Mouse (Mus musculus): ENCODE measurements around the gene Gm20538.

Gene Gm20538

GRCm38 (mm10) chr19:44552731-44553130 is at the start of gene Gm20538:
TSS of gene Gm20538 (minus strand) at chr19:44552831.
- no peak for DNase-seq (ENCODE audit: low read depth, low spot score)

DNA sequence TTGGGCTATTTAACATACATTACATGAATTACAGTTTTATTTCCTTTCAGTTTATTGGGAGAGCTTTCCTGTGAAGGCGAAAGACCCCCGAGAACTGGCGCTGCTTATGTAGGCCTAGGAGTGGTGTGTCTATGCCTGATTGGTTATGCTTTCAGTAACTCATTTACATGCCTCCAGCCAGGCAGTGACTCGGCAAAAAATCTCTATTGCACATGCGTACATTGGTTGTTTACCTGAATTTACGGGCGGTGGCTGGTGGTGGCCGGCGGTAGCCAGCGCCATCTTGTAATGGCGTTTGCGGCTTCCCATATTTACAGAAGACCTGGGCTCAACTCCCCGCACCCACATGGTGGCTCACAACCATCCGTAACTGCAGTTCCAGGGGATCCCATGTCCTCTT is 41.5 kb upstream of the Gm20538 start:
- DNase-seq (ENCODE audit: low read depth, low spot score) = no peak

- no peak for DNase-seq (ENCODE audit: low read depth, low spot score)
Measured at GRCm38 (mm10) chr19:44591638-44592037, 39.0 kb upstream of the Gm20538 start.

- no peak for DNase-seq (ENCODE audit: low read depth, low spot score)
Measured at GRCm38 (mm10) chr19:44590992-44591391, 38.4 kb upstream of the Gm20538 start.

GRCm38 (mm10) chr19:44589591-44590223 is 37.1 kb upstream of the Gm20538 start:
- no peak for DNase-seq (ENCODE audit: low read depth, low spot score)

GRCm38 (mm10) chr19:44588036-44588435 is 35.4 kb upstream of the Gm20538 start:
- no peak for DNase-seq (ENCODE audit: low read depth, low spot score)

GRCm38 (mm10) chr19:44582638-44583309 is 30.1 kb upstream of the Gm20538 start:
- DNase-seq (ENCODE audit: low read depth, low spot score) = peak; percentile 75

DNA sequence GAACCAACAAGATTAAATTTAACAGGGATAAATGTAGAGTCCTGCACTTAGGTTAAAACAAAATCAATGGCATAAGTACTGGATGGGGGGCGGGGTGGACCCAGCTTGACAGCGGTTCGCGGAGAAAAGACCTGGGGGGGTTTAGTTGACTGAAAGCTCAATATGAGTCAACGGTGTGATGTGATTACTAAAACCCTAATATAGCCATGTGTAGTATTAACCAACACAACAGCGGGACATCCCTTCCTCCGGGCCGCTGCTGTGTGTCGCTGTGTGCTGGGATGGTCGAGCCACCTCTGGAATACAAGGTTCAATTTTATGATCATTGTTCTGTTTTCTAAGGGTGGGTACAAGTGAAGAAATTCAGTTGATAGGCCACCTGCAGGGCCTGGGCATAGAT is 29.5 kb upstream of the Gm20538 start:
- DNase-seq (ENCODE audit: low read depth, low spot score) = no peak

GRCm38 (mm10) chr19:44578038-44578437 is 25.4 kb upstream of the Gm20538 start:
- no peak for DNase-seq (ENCODE audit: low read depth, low spot score)

GRCm38 (mm10) chr19:44576275-44576674 is 23.6 kb upstream of the Gm20538 start:
- DNase-seq (ENCODE audit: low read depth, low spot score) = no peak

GRCm38 (mm10) chr19:44567763-44568162 is 15.1 kb upstream of the Gm20538 start:
- no peak for DNase-seq (ENCODE audit: low read depth, low spot score)

DNA sequence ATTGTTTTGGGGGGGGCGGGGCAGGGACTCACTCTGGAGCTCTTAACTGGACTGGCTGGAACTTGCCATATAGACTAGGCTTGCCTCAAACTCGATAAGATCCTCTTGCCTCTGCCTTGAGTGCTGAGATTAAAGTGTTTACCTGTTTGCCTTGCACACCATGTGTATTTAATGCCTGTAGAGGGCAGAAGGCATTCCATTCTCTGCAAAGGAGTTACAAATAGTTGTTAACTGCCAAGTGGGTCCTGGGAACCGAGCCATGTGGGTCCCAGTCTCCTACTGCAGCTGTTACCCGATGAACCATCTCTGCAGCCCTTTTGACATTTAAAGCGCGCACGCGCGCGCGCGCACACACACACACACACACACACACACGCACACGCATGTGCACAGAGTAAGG is 11.4 kb upstream of the Gm20538 start:
- no peak for DNase-seq (ENCODE audit: low read depth, low spot score)

GRCm38 (mm10) chr19:44562652-44563206 is 10.1 kb upstream of the Gm20538 start, which contains the start of gene Hif1an:
TSS of gene Hif1an (plus strand) at chr19:44562850.
- peak; percentile 90 for DNase-seq (ENCODE audit: low read depth, low spot score)

DNA sequence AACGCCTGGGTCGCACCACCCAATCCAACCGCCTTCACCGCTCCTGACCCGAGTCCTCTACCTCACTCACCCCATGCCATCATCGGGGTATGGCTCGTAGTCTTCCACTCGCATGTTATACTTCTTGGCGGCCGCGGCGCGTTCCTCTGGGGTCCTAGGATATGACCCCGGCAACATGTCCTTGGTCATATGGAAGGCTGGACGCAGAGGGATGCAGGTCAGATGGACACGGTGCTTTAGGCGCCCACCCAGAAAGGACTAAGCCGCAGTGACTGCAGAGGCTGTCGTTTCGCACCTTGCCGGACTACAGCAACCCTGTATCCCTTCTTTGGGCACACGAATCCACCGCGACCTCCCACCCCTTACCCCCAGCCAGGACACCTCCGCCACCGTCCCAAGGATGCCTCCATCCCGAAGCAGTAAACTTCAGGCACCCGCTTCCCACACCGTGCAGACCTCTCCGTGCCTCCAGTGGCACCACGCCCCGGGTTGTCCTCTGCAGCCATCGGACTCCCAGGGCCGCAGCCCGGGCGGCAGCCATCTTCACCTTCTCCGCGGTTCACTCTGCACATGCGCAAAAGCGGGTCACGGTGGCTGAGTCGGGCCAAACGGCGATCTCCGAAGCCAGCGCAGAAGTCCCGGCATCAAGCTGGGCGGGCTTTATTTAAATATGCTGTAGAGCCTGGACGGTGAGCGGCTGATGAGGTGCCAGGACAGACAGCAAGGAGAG is 2.4 kb upstream of the Gm20538 start, which contains the start of gene Ndufb8:
Gene Ndufb8, minus strand, starts transcription at position 580 of the 730 bp plus-strand sequence.
- DNase-seq (ENCODE audit: low read depth, low spot score) = peak; percentile 88

DNA sequence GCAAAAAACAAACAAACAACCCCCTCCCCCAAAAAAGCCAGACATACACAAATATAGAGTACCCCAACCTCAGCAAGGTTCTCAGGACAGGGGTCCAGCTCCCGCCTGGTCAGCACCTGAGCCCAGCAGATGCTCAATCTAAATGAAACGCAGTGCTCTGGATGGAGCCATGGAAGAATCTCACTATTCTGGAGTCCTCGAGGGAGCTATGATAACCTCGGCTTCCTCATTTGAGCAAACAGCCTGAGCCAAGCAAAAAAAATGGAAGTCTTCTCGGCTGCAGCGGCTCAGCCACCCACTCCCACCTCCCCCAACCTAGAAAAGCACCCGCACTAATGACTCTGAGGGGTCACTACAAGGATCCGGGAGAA is 1.8 kb upstream of the Gm20538 start:
- DNase-seq (ENCODE audit: low read depth, low spot score) = no peak

- no peak for DNase-seq (ENCODE audit: low read depth, low spot score)
Measured at GRCm38 (mm10) chr19:44553286-44553685, 655 bp upstream of the Gm20538 start.

GRCm38 (mm10) chr19:44545321-44546041 is 7.2 kb downstream of the Gm20538 start, which contains the start of gene Sec31b:
TSS of gene Sec31b (minus strand) at chr19:44545864.
- DNase-seq (ENCODE audit: low read depth, low spot score) = no peak

GRCm38 (mm10) chr19:44544775-44545174 is 7.9 kb downstream of the Gm20538 start:
- no peak for DNase-seq (ENCODE audit: low read depth, low spot score)

DNA sequence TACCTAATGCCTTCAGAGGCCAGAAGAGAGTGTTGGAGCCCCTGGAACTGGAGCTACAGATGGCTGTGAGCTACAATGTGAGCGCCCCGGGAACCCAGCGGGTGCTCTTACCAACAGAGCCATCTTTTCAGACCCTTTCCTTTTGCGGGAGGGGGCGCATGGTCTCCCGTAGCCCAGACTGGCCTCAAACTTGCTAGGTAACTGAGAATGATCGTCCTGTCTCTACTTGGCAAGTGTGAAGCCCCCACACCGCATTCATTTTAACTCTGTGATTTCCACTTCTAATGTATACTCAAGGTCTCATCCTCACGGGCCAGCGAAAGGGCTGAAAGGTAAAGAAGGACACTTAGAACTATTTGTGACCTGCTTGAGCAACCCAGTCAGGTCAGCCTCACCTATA is 8.3 kb downstream of the Gm20538 start:
- no peak for DNase-seq (ENCODE audit: low read depth, low spot score)

DNA sequence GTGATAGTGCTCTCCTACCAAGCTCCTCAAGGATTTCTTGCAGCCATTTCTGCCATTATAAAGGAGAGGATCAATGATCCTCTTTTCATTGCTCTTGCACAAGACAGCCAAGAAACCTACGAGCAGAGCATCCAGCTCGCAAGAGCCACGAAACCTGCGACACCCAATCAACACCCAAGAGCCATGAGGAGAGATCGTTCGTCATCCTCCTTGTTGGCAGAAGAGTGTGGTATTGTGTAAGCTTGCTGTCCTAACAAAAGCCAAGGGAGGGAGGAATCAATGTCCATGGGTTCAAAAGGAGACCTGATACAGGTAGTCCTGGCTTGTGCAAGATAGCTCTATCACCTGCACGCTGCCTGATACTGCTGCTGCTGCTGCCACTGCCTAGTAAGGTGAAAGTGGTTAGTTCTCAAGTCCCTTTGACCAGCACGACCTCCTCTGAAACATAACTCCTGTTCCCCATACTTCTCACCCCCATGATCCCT is 9.9 kb downstream of the Gm20538 start:
- DNase-seq (ENCODE audit: low read depth, low spot score) = no peak

DNA sequence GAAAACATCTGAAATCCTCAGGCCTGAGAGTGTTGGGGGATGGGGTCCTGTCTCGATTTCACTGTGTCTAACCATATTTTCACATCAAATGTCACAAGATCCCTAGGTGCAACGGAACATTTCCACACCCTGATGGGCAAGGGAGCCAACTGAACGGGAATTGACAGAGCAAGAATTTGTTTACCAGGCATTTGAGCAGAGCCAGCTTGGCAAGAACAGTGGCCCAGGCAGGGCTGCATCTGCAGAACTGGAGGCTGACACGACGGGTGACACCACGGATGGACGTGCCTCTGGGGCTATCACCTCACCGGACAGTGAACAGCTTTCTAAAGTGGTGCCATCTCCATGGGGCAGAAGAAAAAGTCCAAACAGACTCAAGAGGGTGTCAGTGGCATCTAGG is 15.2 kb downstream of the Gm20538 start:
- DNase-seq (ENCODE audit: low read depth, low spot score) = no peak
